Mouse (Mus musculus) hindbrain, embryonic 15.5 days (tissue): ENCODE measurements around the gene Arf3. TPM values are rescaled to one million over a fixed set of nuclear protein-coding genes. Genes with fewer than 3 reads are reported as not detected.
A peak's percentile ranks its signal among the peaks of the same experiment; 100 is the strongest.

Experiments used
- ATAC-seq: fragments of 200-750 bp; cut with Nextera tagmentation; 2 replicates; pipeline ENCODE4 v1.8.0; 2017; ENCODE audit warnings: low read depth, moderate number of reproducible peaks, moderate TSS enrichment; ENCODE audit not compliant: low FRiP score
- H3K27ac ChIP-seq: fragments of 300-500 bp; sonication (generic); replicated peaks from 2 replicates; pipeline ENCODE4 v1.5.1; 2015; ENCODE audit warnings: mild to moderate bottlenecking, inconsistent platforms
- H3K27me3 ChIP-seq: fragments of 300-500 bp; sonication (generic); 2 replicates; pipeline ENCODE4 v1.6.1; 2015; ENCODE audit warnings: control low read depth, inconsistent platforms
- H3K36me3 ChIP-seq: fragments of 300-500 bp; sonication (generic); 2 replicates; pipeline ENCODE4 v1.6.1; 2015; ENCODE audit warnings: control low read depth, inconsistent platforms
- H3K4me1 ChIP-seq: fragments of 300-500 bp; sonication (generic); replicated peaks from 2 replicates; pipeline ENCODE4 v1.6.1; 2015; ENCODE audit warnings: control low read depth, inconsistent platforms
- H3K4me2 ChIP-seq: fragments of 300-500 bp; sonication (generic); 2 replicates; pipeline ENCODE4 v1.6.1; 2015; ENCODE audit warnings: moderate library complexity, mild to moderate bottlenecking, inconsistent platforms
- H3K4me3 ChIP-seq: fragments of 300-500 bp; sonication (generic); 2 replicates; pipeline ENCODE4 v1.5.1; 2015; ENCODE audit warnings: mild to moderate bottlenecking, inconsistent platforms
- H3K9ac ChIP-seq: fragments of 300-500 bp; sonication (generic); 2 replicates; pipeline ENCODE4 v1.6.1; 2015; ENCODE audit warnings: inconsistent platforms
- H3K9me3 ChIP-seq: fragments of 300-500 bp; sonication (generic); 2 replicates; pipeline ENCODE4 v1.6.1; 2016; ENCODE audit warnings: control low read depth, inconsistent platforms
- WGBS: fragments of 180-500 bp; shearing (Covaris S2); methylation state at CpG from one replicate; pipeline ENCODE4 v1.1.7; 2015; 5-methylcytosine and 5-hydroxymethylcytosine counted together
- polyA plus RNA-seq: library from polyadenylated mRNA; unstranded; fragments of >200 nt; fragmentation: Nextera tagmentation; extraction: Ambion mirVana; gene quantifications from 2 replicates; pipeline ENCODE4 v1.2.1, GENCODE M21; 2015

The Arf3 gene
- polyA plus RNA-seq, 1 experiment from 2014 or later: 107 TPM

GRCm38 (mm10) chr15:98727443-98728321 is 35.3 kb downstream of the Arf3 start, which contains the start of gene Fkbp11:
TSS of gene Fkbp11 (minus strand) at chr15:98728198.
- Histone ChIP-seq H3K9me3 (no peaks in the 10 kb centered on the region), H3K4me1 (peaks cover 22% of the 10 kb centered on the region), H3K4me3 (peak within 1 kb of the TSS; percentile 49), H3K27me3 (peaks cover 10% of the 10 kb centered on the region; the same call in 1 of the 2 replicates), H3K4me2 (peak within 1 kb of the TSS; percentile 92), H3K27ac (no peak within 1 kb of the TSS), H3K9ac (peak within 1 kb of the TSS; percentile 42), H3K36me3 (no peaks in the 10 kb centered on the region)
- ATAC-seq: peak; percentile 75; the same call in 1 of the 2 replicates
- WGBS: under 1% methylated on average over 39 of the region's 39 CpGs

- H3K4me2 ChIP-seq: peak overlapping the region; percentile 92
- H3K9me3 ChIP-seq: no peaks in the 10 kb centered on the region
- H3K4me1 ChIP-seq: peaks cover 22% of the 10 kb centered on the region
- no peak overlapping the region for H3K9ac ChIP-seq
- H3K27ac ChIP-seq: no peak overlapping the region
- no peak for ATAC-seq
- H3K36me3 ChIP-seq: no peaks in the 10 kb centered on the region
- 47% methylated on average over 7 of the region's 7 CpGs for WGBS
- peak overlapping the region; percentile 49; the same call in 1 of the 2 replicates for H3K4me3 ChIP-seq
- H3K27me3 ChIP-seq: peaks cover 10% of the 10 kb centered on the region; the same call in 1 of the 2 replicates
Measured at GRCm38 (mm10) chr15:98726746-98727145, 36.3 kb downstream of the Arf3 start.

- H3K36me3 ChIP-seq: no peaks in the 10 kb centered on the region
- no peak overlapping the region for H3K4me3 ChIP-seq
- H3K27me3 ChIP-seq: peaks cover 10% of the 10 kb centered on the region; the same call in 1 of the 2 replicates
- no peaks in the 10 kb centered on the region for H3K9me3 ChIP-seq
- H3K27ac ChIP-seq: no peak overlapping the region
- no peak overlapping the region for H3K9ac ChIP-seq
- no peak for ATAC-seq
- 75% methylated on average over 4 of the region's 4 CpGs for WGBS
- no peak overlapping the region for H3K4me2 ChIP-seq
- H3K4me1 ChIP-seq: peaks cover 22% of the 10 kb centered on the region
Measured at GRCm38 (mm10) chr15:98726079-98726478, 36.9 kb downstream of the Arf3 start.

- 35% methylated on average over 17 of the region's 19 CpGs for WGBS
Measured at GRCm38 (mm10) chr15:98724441-98724840, 38.6 kb downstream of the Arf3 start.

GRCm38 (mm10) chr15:98722854-98723253 is 40.2 kb downstream of the Arf3 start:
- Histone ChIP-seq H3K36me3 (no peaks in the 10 kb centered on the region), H3K9ac (no peak overlapping the region), H3K4me1 (peaks cover 18% of the 10 kb centered on the region), H3K4me3 (no peak overlapping the region), H3K9me3 (no peaks in the 10 kb centered on the region), H3K27me3 (peaks cover 10% of the 10 kb centered on the region; the same call in 1 of the 2 replicates), H3K27ac (no peak overlapping the region), H3K4me2 (no peak overlapping the region)
- WGBS: 70% methylated on average over 14 of the region's 14 CpGs
- no peak for ATAC-seq

More at GRCm38 (mm10) chr15:98724441-98724840, 38.6 kb downstream of the Arf3 start:
- peaks cover 10% of the 10 kb centered on the region; the same call in 1 of the 2 replicates for H3K27me3 ChIP-seq
- no peaks in the 10 kb centered on the region for H3K9me3 ChIP-seq
- ATAC-seq: no peak
- H3K4me3 ChIP-seq: 0 out of 2 replicates have a peak overlapping the region, but pooled peaks have one; percentile 5
- no peak overlapping the region for H3K27ac ChIP-seq
- H3K4me2 ChIP-seq: peak overlapping the region; percentile 33
- H3K36me3 ChIP-seq: no peaks in the 10 kb centered on the region
- H3K4me1 ChIP-seq: peaks cover 22% of the 10 kb centered on the region
- H3K9ac ChIP-seq: no peak overlapping the region

GRCm38 (mm10) chr15:98722191-98722590 is 40.8 kb downstream of the Arf3 start:
- ATAC-seq: no peak
- no peak overlapping the region for H3K27ac ChIP-seq
- H3K4me1 ChIP-seq: peaks cover 11% of the 10 kb centered on the region
- no peak overlapping the region for H3K4me2 ChIP-seq
- no peak overlapping the region for H3K4me3 ChIP-seq
- no peak overlapping the region for H3K9ac ChIP-seq
- H3K36me3 ChIP-seq: no peaks in the 10 kb centered on the region
- H3K9me3 ChIP-seq: no peaks in the 10 kb centered on the region
- H3K27me3 ChIP-seq: peaks cover 10% of the 10 kb centered on the region; the same call in 1 of the 2 replicates
- WGBS: 71% methylated on average over 8 of the region's 8 CpGs

GRCm38 (mm10) chr15:98717301-98717700 is 45.7 kb downstream of the Arf3 start:
- Histone ChIP-seq H3K4me1 (no peaks in the 10 kb centered on the region), H3K27ac (no peak overlapping the region), H3K36me3 (no peaks in the 10 kb centered on the region), H3K4me3 (no peak overlapping the region), H3K27me3 (no peaks in the 10 kb centered on the region), H3K4me2 (no peak overlapping the region), H3K9ac (no peak overlapping the region), H3K9me3 (no peaks in the 10 kb centered on the region)
- no peak for ATAC-seq
- 68% methylated on average over 16 of the region's 16 CpGs for WGBS

GRCm38 (mm10) chr15:98714230-98714652 is 48.8 kb downstream of the Arf3 start:
- Histone ChIP-seq H3K27me3 (no peaks in the 10 kb centered on the region), H3K9me3 (no peaks in the 10 kb centered on the region), H3K27ac (no peak overlapping the region), H3K4me2 (no peak overlapping the region), H3K4me3 (no peak overlapping the region), H3K36me3 (no peaks in the 10 kb centered on the region), H3K9ac (no peak overlapping the region), H3K4me1 (no peaks in the 10 kb centered on the region)
- ATAC-seq: no peak
- 72% methylated on average over 5 of the region's 5 CpGs for WGBS

- no peaks in the 10 kb centered on the region for H3K9me3 ChIP-seq
- no peak overlapping the region for H3K9ac ChIP-seq
- H3K36me3 ChIP-seq: no peaks in the 10 kb centered on the region
- no peak overlapping the region for H3K27ac ChIP-seq
- 13% methylated on average over 9 of the region's 9 CpGs for WGBS
- H3K27me3 ChIP-seq: no peaks in the 10 kb centered on the region
- ATAC-seq: no peak
- H3K4me3 ChIP-seq: no peak overlapping the region
- H3K4me1 ChIP-seq: 0 out of 2 replicates have a peak, but pooled peaks cover 6% of the 10 kb centered on the region
- no peak overlapping the region for H3K4me2 ChIP-seq
Measured at GRCm38 (mm10) chr15:98710442-98710841, 52.6 kb downstream of the Arf3 start.

GRCm38 (mm10) chr15:98707766-98708372 is 55.1 kb downstream of the Arf3 start, which contains the start of gene Ccdc65:
TSS of gene Ccdc65 (plus strand) at chr15:98708207.
- Histone ChIP-seq H3K4me3 (peak within 1 kb of the TSS; percentile 50), H3K4me2 (peak within 1 kb of the TSS; percentile 72), H3K27ac (0 out of 2 replicates have a peak within 1 kb of the TSS, but pooled peaks have one; percentile 21), H3K9ac (peak within 1 kb of the TSS; percentile 49), H3K36me3 (no peaks in the 10 kb centered on the region), H3K27me3 (peaks cover 5% of the 10 kb centered on the region; the same call in 1 of the 2 replicates), H3K4me1 (0 out of 2 replicates have a peak, but pooled peaks cover 6% of the 10 kb centered on the region), H3K9me3 (no peaks in the 10 kb centered on the region)
- 19% methylated on average over 16 of the region's 16 CpGs for WGBS
- ATAC-seq: peak; percentile 78; the same call in 1 of the 2 replicates

- Histone ChIP-seq H3K27ac (no peak overlapping the region), H3K36me3 (no peaks in the 10 kb centered on the region), H3K4me2 (no peak overlapping the region), H3K4me3 (no peak overlapping the region), H3K9me3 (no peaks in the 10 kb centered on the region), H3K27me3 (peaks cover 25% of the 10 kb centered on the region), H3K4me1 (peaks cover 16% of the 10 kb centered on the region), H3K9ac (no peak overlapping the region)
- ATAC-seq: no peak
- 67% methylated on average over 9 of the region's 9 CpGs for WGBS
Measured at GRCm38 (mm10) chr15:98704312-98704711, 58.7 kb downstream of the Arf3 start.
